Mouse (Mus musculus) megakaryocyte, embryonic 14.5 days (primary cell): ENCODE measurements around the gene Dazap1.

ENCODE experiments used
- FLI1 ChIP-seq: IDR thresholded peaks from 2 replicates; pipeline ENCODE4 v1.6.1; 2012; ENCODE audit warnings: low read length, inconsistent platforms, mixed read lengths
- GATA1 ChIP-seq: IDR thresholded peaks from 3 replicates; pipeline ENCODE4 v1.6.1; 2012; ENCODE audit warnings: mixed read lengths, low read length, inconsistent platforms, borderline replicate concordance

DNA sequence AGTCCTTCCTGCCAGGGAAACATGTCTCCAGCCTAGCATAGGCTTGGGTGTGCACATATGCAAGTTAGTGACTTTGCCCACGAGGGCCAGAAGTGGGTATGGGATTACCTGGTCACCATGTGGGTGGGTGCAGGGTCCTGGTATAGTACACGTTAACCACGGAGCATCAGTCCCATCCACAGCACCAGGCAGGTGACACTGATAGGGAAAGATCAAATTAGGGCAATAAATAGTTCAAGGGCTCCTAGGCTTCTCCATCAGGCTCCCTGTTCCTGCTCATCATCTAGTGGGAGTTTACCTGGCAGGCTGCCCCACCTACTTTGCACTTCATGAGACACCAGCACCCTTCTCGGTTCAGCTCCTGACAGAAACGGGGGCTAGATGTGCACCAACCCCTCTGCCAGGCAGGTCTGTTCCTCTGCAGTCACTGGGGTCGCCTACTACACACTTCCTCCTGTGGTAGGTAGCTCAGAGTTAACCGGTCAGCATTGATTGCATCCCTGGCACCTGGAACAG is 33.6 kb downstream of the Dazap1 start:
- TF ChIP-seq FLI1 (no peak), GATA1 (no peak)
